Mouse (Mus musculus) intestine, embryonic 15.5 days (tissue): Measurements from ENCODE around the gene Slc19a3. TPM values are rescaled to one million over a fixed set of nuclear protein-coding genes. Genes with fewer than 3 reads are reported as not detected.

Source experiments
- polyA plus RNA-seq: library from polyadenylated mRNA; unstranded; fragments of >200 nt; fragmentation: Nextera tagmentation; extraction: Ambion mirVana; gene quantifications from 2 replicates; pipeline ENCODE4 v1.2.1, GENCODE M21; 2015

Slc19a3 gene
- polyA plus RNA-seq, 1 experiment from 2014 or later, result 1.0 TPM

Other genes starting within 250 kb of the Slc19a3 start
- gene Agfg1, start 199.0 kb downstream of the Slc19a3 start, polyA plus RNA-seq, result 33.0 and 35.7 TPM in 2 replicates
- 0.36 TPM in 1 of 2 replicates, not detected in the other for gene A030005L19Rik, start 125.1 kb downstream of the Slc19a3 start, polyA plus RNA-seq
- gene A030014E15Rik, start 113.5 kb downstream of the Slc19a3 start, polyA plus RNA-seq, result not detected in 2 replicates
- gene Gm6217, start 107.0 kb downstream of the Slc19a3 start, polyA plus RNA-seq, result not detected in 2 replicates
- gene A030003K21Rik, start 95.1 kb downstream of the Slc19a3 start, polyA plus RNA-seq, result not detected in 2 replicates
- not detected in 2 replicates for gene Gm7544, start 82.4 kb downstream of the Slc19a3 start, polyA plus RNA-seq
- gene Gm47955, start 78.2 kb downstream of the Slc19a3 start, polyA plus RNA-seq, result not detected in 2 replicates
- not detected in 2 replicates for gene Gm47959, start 37.9 kb downstream of the Slc19a3 start, polyA plus RNA-seq
- gene Krtap28-10, start 4.0 kb upstream of the Slc19a3 start, polyA plus RNA-seq, result not detected in 2 replicates
- gene Gm47969, start 6.5 kb upstream of the Slc19a3 start, polyA plus RNA-seq, result not detected in 2 replicates
- not detected in 2 replicates for gene A030005K14Rik, start 20.9 kb upstream of the Slc19a3 start, polyA plus RNA-seq
- not detected in 2 replicates for gene Krtap28-13, start 22.5 kb upstream of the Slc19a3 start, polyA plus RNA-seq
- gene Ccl20, start 78.3 kb upstream of the Slc19a3 start, polyA plus RNA-seq, result 3.6 and 3.9 TPM in 2 replicates
- gene Daw1, start 121.3 kb upstream of the Slc19a3 start, polyA plus RNA-seq, result 0.18 TPM in 1 of 2 replicates, not detected in the other